Mouse (Mus musculus): ENCODE measurements around the gene 4933430I17Rik.
"Not testable (repeated sequence)": the region's sequence is repeated elsewhere in the genome, so short reads cannot be mapped to it uniquely, and the experiment has no call there.

4933430I17Rik gene

DNA sequence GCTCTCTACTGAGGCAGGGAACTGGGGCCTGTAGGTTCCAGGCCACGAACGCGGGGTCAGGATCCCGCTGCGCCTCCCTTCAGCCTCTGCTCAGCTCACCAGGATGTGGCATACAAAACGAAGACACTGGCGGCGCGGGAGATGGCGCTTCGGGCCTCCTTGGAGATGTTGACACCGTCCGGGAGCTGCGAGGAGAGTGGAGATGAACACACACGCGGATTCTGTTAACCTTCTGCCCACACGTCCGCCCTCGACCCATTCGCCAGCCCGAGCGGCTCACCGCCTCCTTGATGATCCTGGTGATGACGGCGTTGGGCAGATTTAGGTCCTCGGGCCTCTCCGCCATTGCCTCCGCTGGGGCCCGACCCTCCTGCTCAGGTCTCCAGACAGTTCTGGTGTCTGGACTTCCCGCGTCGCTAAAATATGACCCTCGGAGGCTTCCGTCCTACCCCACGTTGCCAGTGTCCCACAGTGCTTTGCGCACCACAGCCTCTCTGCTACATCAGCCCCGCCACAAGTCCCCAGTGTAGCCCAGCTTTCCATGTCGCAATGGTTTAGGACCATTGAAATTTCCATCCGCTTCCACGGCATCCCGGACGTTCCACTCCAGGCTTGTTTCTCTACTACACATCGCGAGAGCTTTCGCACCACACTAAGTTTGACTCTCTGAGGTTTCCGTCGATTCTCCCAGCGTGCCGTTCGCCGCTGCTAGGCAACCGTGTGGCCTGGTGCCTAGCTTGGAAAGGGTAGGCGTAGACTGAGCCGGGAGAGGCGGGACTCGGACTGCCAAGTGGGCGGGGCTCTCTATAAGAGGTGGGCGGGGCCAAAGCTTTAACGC, at the start of gene 4933430I17Rik, which contains the start of gene Pole3:
TSS of gene 4933430I17Rik (plus strand) at position 719 of the 838 bp plus-strand sequence.
TSS of gene Pole3 (minus strand) at position 418 of the 838 bp plus-strand sequence.
- peak; percentile 95 for DNase-seq

DNA sequence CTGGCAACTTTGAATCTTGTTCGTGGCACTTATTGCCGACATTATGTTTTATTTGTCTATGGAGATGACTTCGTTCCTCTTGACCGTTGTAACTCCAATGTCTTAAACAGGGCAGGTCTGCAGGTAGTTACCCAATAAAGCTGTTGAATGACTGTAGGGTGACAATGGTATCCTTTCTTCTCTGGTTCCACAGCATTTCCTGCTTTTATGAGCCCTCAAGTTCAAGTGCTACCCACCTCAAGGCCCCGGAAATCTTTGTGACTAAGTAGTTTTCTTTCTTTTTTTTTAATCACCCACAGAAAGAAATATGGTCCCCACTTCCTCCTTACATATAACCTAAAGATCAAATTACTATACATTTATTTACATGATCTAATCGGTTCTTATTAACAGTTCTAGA, 49.4 kb upstream of the 4933430I17Rik start:
- DNase-seq = no peak

GRCm38 (mm10) chr4:62477542-62478244, 47.5 kb upstream of the 4933430I17Rik start:
- no peak for DNase-seq

DNA sequence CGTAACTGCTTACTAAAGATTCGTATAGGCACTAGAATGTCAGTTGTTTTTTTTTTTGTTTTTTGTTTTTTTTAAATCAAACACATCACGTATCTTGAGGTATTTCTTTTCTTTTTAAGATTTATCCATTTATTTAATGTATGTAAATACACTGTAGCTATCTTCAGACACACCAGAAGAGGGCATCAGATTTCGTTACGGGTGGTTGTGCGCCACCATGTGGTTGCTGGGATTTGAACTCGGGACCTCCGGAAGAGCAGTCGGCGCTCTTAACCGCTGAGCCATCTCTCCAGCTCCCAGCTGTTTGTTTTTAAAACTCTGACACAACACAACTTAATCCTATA, 45.6 kb upstream of the 4933430I17Rik start:
- DNase-seq = not testable (repeated sequence)

DNA sequence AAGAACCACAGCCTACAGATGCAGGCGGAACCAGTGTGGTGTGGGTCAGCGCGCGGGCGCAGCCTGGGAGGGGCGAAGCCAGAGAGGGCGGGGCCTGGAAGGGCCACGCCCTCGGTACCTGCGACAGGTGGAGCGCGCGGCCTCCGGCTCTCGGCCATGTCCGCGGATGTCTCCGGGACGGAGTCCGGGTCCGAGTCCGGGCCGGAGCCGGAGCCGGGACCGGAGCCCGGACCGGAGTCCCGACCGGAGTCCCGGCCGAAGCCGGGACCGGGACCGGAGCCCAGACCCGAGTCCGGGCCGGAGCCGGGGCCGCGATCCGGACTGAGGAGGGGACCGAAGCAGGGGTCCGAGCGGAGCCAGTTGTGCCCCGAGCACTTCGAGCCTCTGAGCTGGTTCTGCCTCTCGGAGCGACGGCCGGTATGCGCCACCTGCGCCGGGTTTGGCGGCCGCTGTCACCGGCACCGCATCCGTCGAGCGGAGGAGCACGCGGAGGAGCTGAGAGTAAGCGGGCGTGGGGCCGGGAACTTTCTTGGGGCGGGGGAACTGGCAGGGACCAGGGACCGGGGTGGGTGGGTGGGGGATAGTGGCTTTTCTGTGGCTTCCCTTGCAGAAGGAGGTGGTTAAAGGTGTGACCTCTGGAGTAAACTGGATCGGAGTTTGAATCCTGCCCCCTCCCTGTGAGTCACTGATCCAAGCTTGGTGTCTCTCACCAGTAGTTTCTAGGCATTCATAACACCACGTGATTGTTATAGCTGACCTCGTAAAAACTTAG, 45.0 kb upstream of the 4933430I17Rik start, which contains the start of gene Bspry:
TSS of gene Bspry (plus strand) at position 117 of the 772 bp plus-strand sequence.
- DNase-seq = peak; percentile 79

- peak; percentile 40 for DNase-seq
Measured at GRCm38 (mm10) chr4:62480709-62481605, 44.2 kb upstream of the 4933430I17Rik start.

GRCm38 (mm10) chr4:62484928-62485327, 40.2 kb upstream of the 4933430I17Rik start:
- no peak for DNase-seq

- no peak for DNase-seq
Measured at GRCm38 (mm10) chr4:62485450-62486161, 39.6 kb upstream of the 4933430I17Rik start.

- DNase-seq = no peak
Measured at GRCm38 (mm10) chr4:62486162-62486696, 38.9 kb upstream of the 4933430I17Rik start.

- DNase-seq = no peak
Measured at GRCm38 (mm10) chr4:62487172-62487571, 38.0 kb upstream of the 4933430I17Rik start.

DNA sequence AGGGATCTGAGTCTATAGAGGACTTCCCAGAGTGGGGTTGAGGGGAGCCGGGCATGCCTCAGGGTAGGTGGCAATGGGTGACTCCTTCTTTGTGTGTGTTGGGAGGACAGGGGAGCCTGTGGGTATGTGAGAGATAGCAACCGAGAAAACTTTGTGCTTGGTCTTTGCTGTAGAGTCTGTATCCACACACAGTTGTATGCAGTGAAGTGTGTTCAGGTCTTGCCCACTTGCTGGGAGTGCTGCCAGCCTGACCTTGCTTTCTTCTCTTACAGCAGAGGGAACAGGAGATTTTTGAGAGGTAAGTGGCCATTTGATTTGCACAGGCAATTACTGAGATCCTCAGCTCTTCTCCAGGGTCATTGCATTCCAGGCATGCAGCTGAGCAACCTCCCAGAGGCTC, 37.3 kb upstream of the 4933430I17Rik start:
- DNase-seq = no peak

DNA sequence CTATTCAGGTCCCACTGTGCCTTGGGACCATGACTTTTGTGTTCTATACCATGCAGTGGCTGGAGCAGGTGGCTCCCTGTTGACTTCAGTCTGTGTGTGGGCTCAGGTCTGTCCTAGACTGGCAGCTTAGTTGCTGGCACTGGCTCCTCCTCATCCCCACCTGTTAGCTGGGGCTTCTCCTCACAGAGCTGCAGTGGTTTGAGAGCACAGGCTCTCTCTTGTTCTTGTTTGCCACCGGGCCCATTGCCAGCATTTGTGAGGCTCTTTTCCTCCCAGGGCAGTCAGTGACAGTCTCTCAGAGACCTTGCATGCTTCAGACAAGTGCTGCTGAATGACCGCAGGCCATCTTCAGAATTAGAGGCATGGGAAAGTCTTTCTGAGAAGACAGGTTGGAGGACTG, 32.5 kb upstream of the 4933430I17Rik start:
- no peak for DNase-seq

DNA sequence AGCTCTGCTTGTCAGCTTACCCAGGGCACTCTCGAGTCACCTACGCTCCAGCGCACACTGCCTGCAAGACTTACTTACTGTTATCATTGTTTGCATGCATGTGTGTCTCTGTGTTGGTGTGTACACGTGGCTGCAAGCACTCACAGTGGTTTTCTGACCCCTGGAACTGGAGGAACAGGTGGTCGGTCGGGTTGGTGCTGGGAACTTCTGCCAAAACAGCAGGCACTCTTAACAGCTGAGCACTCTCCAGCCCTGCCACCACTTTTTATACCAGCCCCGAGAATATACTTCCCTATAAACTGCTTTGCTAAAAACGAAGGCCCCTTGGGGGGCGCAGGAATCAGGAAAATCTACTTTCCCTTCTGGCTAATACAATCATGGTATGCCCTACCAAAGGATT, 30.9 kb upstream of the 4933430I17Rik start:
- DNase-seq = no peak

GRCm38 (mm10) chr4:62495946-62496345, 29.2 kb upstream of the 4933430I17Rik start:
- peak; percentile 89 for DNase-seq

DNA sequence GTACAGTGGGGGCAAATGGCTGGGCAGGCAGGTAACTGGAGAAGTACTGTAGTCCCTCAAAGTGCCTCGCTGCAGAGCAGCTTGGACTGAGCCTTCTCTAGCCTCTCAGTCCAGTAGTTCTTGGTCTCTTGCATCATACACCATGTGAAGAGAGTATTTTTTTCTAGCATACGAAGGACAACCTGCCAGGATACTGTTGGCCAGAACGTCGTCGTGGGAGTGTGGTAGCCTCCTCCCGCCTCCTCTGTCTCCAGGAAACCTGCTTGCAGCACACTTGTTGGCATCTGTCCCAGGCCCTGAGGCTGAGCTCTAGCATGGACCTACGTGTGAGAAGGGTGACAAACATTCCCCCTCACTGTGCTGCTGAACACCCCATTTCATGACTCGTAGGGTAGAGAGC, 28.4 kb upstream of the 4933430I17Rik start:
- peak; percentile 80 for DNase-seq

GRCm38 (mm10) chr4:62500799-62501198, 24.4 kb upstream of the 4933430I17Rik start:
- DNase-seq = no peak

GRCm38 (mm10) chr4:62501534-62501933, 23.6 kb upstream of the 4933430I17Rik start:
- DNase-seq = no peak

DNA sequence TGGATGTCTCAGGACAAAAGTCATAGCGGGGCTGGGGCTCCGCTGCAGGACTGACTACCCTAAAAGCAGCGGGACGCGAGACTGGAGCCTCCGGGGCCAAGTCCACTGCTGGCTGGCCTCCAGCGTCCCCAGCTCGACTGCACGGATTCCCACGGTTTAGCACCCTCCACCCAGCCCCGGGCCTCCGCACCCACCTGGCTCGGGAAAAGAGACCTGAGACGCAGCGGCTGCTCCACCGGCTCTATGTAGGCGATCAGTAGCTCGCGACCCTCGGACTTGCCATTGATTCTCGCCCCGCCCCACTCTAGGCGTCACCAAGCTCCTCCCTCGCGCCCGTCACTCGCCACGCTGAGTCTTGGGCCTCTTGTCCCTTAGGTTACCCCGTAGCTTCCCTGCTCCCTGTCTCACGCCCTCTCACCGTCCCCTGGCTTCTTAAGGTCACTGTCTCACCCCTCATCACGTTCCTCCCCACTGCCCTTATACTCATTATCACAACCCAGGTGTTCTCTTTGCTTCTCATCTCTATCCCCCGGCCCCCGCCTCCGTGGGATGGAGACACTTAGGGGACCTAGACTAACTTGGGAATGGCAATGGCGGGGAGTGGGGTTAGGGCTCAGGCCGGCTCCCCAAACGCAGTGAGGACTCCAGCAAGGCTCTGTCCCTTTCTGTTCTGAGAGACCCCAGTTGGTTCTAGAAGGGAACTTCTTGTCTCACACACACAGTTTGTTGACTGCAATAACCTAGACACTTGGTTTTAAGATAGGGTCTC, 23.0 kb upstream of the 4933430I17Rik start:
- peak; percentile 93 for DNase-seq

- peak; percentile 69 for DNase-seq
Measured at GRCm38 (mm10) chr4:62502969-62503368, 22.2 kb upstream of the 4933430I17Rik start.

- no peak for DNase-seq
Measured at GRCm38 (mm10) chr4:62503374-62503970, 21.7 kb upstream of the 4933430I17Rik start, which contains the start of gene Hdhd3. Hdhd3 (minus strand) TSS chr4:62503467.
